Mouse (Mus musculus): ENCODE measurements around the gene Rtn2.

Gene Rtn2

GRCm38 (mm10) chr7:19342481-19343027 is 60.1 kb downstream of the Rtn2 start:
- DNase-seq (ENCODE audit: low read depth, low spot score), result peak; percentile 78

- peak; percentile 83 for DNase-seq (ENCODE audit: low read depth, low spot score)
Measured at GRCm38 (mm10) chr7:19343210-19343808, 60.9 kb downstream of the Rtn2 start.

GRCm38 (mm10) chr7:19344237-19344847 is 61.9 kb downstream of the Rtn2 start, which contains the start of gene Ercc1:
Gene Ercc1 (plus strand): TSS chr7:19344778.
- no peak for DNase-seq (ENCODE audit: low read depth, low spot score)

GRCm38 (mm10) chr7:19344938-19345471 is 62.6 kb downstream of the Rtn2 start:
- peak; percentile 98 for DNase-seq (ENCODE audit: low read depth, low spot score)

Data from forelimb bud, embryonic 11.5 days (tissue).